In the genomic region with DNA sequence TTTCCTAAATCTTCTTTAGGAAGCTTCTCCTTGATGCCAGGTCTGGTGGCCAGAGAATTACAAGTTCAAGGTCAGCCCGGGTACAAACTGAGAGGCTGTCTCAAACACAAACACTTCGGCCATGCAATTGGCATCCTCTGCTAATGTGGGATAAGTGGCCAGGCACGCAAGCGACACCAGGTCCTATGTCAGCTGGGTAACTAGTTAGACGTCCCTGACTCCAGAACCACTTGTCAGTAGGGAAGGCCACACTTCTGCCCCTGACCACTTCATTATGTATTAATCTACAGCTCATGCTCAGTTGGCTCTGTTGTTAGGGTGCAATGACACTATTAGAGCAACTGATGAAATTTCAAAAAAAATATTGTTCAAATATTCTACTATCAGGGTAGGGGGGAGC, we compare ENCODE assay signal across 20 mouse cellular contexts.
"Had no signal": no experiment of that assay in that cellular context is flagged by ENCODE, and none has a peak within 500 bp of the region (broad histone marks: within the 10 kb centered on the region; RNA-seq: fewer than 3 reads in every experiment).

No protein-coding gene starts in this region.

- DNase-seq: kidney, adult 11 months; kidney, postnatal 36 days; liver, postnatal 0 days; lung, embryonic 14.5 days; right cerebral cortex, adult 18-20 months; right cerebral cortex, postnatal 14 days; right cerebral cortex, postnatal 4 days; thymus, adult 2 months; thymus, postnatal 14 days; thymus, postnatal 4 days had no signal

- ATAC-seq: liver, postnatal 0 days; lung, postnatal 0 days; midbrain, embryonic 15.5 days had no signal

- H3K4me1 ChIP-seq: limb, embryonic 15.5 days; midbrain, embryonic 15.5 days had no signal

- H3K36me3 ChIP-seq: limb, embryonic 15.5 days; midbrain, embryonic 12.5 days; midbrain, embryonic 15.5 days; neural tube, embryonic 12.5 days; neural tube, embryonic 15.5 days had no signal

- H3K4me2 ChIP-seq: limb, embryonic 15.5 days; liver, embryonic 11.5 days; lung, embryonic 14.5 days; midbrain, embryonic 12.5 days; midbrain, embryonic 15.5 days; neural tube, embryonic 15.5 days had no signal

- H3K27me3 ChIP-seq: limb, embryonic 15.5 days; midbrain, embryonic 12.5 days; midbrain, embryonic 15.5 days; neural tube, embryonic 12.5 days; neural tube, embryonic 15.5 days had no signal

- H3K4me3 ChIP-seq: limb, embryonic 15.5 days; midbrain, embryonic 12.5 days; midbrain, embryonic 15.5 days; neural tube, embryonic 12.5 days; neural tube, embryonic 15.5 days had no signal

- H3K27ac ChIP-seq: limb, embryonic 15.5 days; liver, embryonic 14.5 days; macrophage; midbrain, embryonic 12.5 days; midbrain, embryonic 15.5 days; neural tube, embryonic 12.5 days; neural tube, embryonic 15.5 days; stomach, postnatal 0 days had no signal

- H3K9me3 ChIP-seq: limb, embryonic 15.5 days; midbrain, embryonic 12.5 days; midbrain, embryonic 15.5 days; neural tube, embryonic 12.5 days; neural tube, embryonic 15.5 days had no signal

- H3K9ac ChIP-seq: limb, embryonic 15.5 days; liver, embryonic 14.5 days; liver, postnatal 0 days; lung, embryonic 14.5 days; midbrain, embryonic 12.5 days; midbrain, embryonic 15.5 days; neural tube, embryonic 12.5 days; neural tube, embryonic 15.5 days had no signal
